Mouse (Mus musculus): ENCODE results near the gene Zfp408.
"Not testable (repeated sequence)": the region's sequence is repeated elsewhere in the genome, so short reads cannot be mapped to it uniquely, and the experiment has no call there.

Gene Zfp408

DNA sequence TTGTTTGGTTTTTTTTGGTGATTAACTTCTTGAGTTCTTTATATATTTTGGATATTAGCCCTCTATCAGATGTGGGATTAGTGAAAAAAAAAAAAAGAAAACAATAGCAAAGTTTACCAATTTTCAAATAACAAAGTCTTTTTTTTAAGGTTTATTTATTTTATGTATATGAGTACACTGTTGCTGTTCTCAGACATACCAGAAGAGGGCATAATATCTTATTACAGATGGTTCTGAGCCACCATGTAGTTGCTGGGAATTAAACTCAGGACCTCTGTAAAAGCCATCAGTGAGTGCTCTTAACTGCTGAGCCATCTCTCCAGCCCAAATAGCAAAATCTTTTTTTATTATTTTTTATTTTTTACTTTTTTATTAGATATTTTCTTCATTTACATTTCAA, 40.2 kb downstream of the Zfp408 start:
- DNase-seq (ENCODE audit: low read depth): not testable (repeated sequence)

DNA sequence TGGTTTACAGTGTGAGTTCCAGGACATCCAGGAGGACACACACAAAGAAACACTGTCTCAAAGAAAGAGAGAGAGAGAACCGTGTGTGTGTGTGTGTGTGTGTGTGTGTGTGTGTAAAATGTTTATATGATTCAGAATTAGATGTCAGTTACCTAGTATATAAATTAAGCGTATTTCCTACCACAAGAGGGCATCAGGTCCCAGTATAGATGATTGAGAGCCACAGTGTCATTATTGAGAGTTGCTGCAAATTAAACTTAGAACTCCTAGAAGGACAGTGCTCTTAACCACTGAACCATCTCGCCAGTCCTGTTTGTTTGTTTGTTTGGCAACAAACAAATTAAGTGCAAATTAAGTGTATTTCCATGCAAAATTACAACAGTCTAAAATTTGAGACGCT, 47.2 kb downstream of the Zfp408 start:
- peak; percentile 25 for DNase-seq (ENCODE audit: low read depth)

DNA sequence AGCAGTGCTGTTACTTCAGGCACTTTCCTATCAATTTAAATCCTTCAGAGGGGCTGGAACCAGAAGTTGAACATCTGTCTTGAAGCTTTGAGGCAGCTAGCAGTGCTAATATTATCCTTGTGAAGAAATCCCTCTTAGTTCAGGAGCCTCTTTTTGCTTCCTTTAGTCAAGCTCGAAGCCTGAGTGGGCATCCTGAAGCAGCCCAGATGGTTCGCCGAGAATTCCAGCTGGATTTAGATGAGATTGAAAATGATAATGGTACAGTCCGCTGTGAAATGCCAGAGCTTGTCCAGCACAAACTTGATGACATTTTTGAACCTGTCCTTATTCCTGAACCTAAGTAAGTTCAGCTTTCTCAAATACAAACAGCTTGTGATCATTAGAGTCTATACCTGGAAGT, 49.1 kb downstream of the Zfp408 start:
- DNase-seq (ENCODE audit: low read depth): no peak

Measured in c-Kit-positive CD71-positive TER-119-negative erythroid progenitor cells, embryonic 14.5 days (primary cell).